Mouse (Mus musculus) brain, embryonic 14.5 days (tissue): ENCODE data around the gene Elmo3.

ENCODE experiments used
- CTCF ChIP-seq: fragments of 200-500 bp; IDR thresholded peaks from 2 replicates; pipeline ENCODE4 v1.5.1; 2012; ENCODE audit warnings: inconsistent platforms, mild to moderate bottlenecking, moderate library complexity, borderline replicate concordance; ENCODE audit not compliant: insufficient read depth, insufficient read length; ENCODE audit errors: extremely low read depth
- POLR2A ChIP-seq: fragments of 200-500 bp; IDR thresholded peaks from 2 replicates; pipeline ENCODE4 v1.6.1; 2012; ENCODE audit warnings: mild to moderate bottlenecking, inconsistent platforms, borderline replicate concordance; ENCODE audit not compliant: poor library complexity, insufficient read depth, insufficient read length, severe bottlenecking; ENCODE audit errors: extremely low read depth

DNA sequence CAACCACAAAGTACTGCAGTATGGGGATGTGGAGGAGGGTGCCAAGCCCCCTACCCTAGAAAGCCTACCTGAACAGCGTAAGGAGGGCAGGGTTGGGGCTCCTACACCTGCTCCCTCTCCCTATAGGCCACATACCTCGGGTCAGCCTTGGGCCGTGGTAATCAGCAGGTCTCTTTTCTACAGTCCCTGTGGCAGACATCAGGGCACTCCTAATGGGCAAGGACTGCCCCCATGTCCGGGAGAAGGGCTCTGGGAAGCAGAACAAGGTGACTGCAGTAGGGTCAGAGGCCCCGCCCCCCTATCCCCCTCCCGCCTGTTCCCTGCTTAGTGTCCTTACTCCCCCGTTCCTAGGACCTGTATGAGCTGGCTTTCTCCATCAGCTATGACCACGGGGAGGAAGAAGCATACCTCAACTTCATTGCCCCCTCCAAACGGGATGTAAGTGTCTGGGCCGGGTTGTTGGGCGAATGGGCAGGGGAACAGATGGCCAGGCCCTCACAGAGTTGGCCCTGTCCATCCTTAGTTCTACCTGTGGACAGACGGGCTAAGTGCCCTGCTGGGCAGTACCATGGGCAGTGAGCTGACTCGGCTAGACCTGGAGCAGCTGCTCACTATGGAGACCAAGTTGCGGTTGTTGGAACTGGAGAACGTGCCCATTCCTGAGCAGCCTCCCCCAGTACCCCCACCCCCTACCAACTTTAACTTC is 3.9 kb downstream of the Elmo3 start:
- TF ChIP-seq CTCF = no peak
- no peak for TF ChIP-seq POLR2A
